Mouse (Mus musculus) forebrain, postnatal 0 days (tissue): ENCODE measurements around the gene Anks1b. TPM values are rescaled to one million over a fixed set of nuclear protein-coding genes. Genes with fewer than 3 reads are reported as not detected.

Experiments
- ATAC-seq: fragments of 200-750 bp; cut with Nextera tagmentation; 2 replicates; pipeline ENCODE4 v1.8.0; 2017; ENCODE audit warnings: mild to moderate bottlenecking, moderate library complexity
- DNase-seq: peaks from one replicate; pipeline ENCODE4 v3.0.0-alpha.2; 2015
- H3K27ac ChIP-seq: fragments of 300-500 bp; sonication (generic); 2 replicates; pipeline ENCODE4 v1.5.1; 2014; ENCODE audit warnings: low read depth, mild to moderate bottlenecking, antibody characterized with exemption, low read length, moderate library complexity, mixed read lengths
- H3K27me3 ChIP-seq: fragments of 300-500 bp; sonication (generic); 2 replicates; pipeline ENCODE4 v1.6.1; 2014; ENCODE audit warnings: mild to moderate bottlenecking, low read length, mixed read lengths; ENCODE audit not compliant: insufficient read depth
- H3K36me3 ChIP-seq: fragments of 300-500 bp; sonication (generic); 2 replicates; pipeline ENCODE4 v1.6.1; 2014; ENCODE audit warnings: mild to moderate bottlenecking, moderate library complexity; ENCODE audit not compliant: insufficient read depth
- H3K4me1 ChIP-seq: fragments of 300-500 bp; sonication (generic); 2 replicates; pipeline ENCODE4 v1.6.1; 2014; ENCODE audit warnings: antibody characterized with exemption; ENCODE audit not compliant: insufficient read depth
- H3K4me2 ChIP-seq: fragments of 300-500 bp; sonication (generic); 2 replicates; pipeline ENCODE4 v1.6.1; 2014; ENCODE audit warnings: low read depth, mild to moderate bottlenecking, moderate library complexity
- H3K4me3 ChIP-seq: fragments of 300-500 bp; sonication (generic); 2 replicates; pipeline ENCODE4 v1.5.1; 2014; ENCODE audit warnings: low read depth, low read length, mixed read lengths
- H3K9ac ChIP-seq: fragments of 300-500 bp; sonication (generic); 2 replicates; pipeline ENCODE4 v1.6.1; 2014; ENCODE audit warnings: mild to moderate bottlenecking
- H3K9me3 ChIP-seq: fragments of 300-500 bp; sonication (generic); 2 replicates; pipeline ENCODE4 v1.6.1; 2016; ENCODE audit warnings: low read length
- CTCF ChIP-seq: sonication (generic); IDR thresholded peaks from 2 replicates; pipeline ENCODE4 v1.5.1; 2016; ENCODE audit warnings: antibody characterized with exemption, control low read depth, low read depth
- WGBS: fragments of 180-500 bp; shearing (Covaris S2); extraction: QIAGEN DNeasy Blood & Tissue Kit; methylation state at CpG from one replicate; pipeline ENCODE4 v1.1.7; 2014; 5-methylcytosine and 5-hydroxymethylcytosine counted together
- polyA plus RNA-seq: library from polyadenylated mRNA; unstranded; fragments of >200 nt; fragmentation: Nextera tagmentation; extraction: Ambion mirVana; gene quantifications from 2 replicates; pipeline ENCODE4 v1.2.1, GENCODE M21; 2015
- total RNA-seq: library from RNA; depleted of rRNA; stranded (reverse); fragments of >200 nt; gene quantifications from 2 replicates; pipeline ENCODE4 v1.2.3, GENCODE M21; 2014

Gene Anks1b
- total and polyA plus RNA-seq, 2 experiments from 2014 or later = 120 to 145 TPM

DNA sequence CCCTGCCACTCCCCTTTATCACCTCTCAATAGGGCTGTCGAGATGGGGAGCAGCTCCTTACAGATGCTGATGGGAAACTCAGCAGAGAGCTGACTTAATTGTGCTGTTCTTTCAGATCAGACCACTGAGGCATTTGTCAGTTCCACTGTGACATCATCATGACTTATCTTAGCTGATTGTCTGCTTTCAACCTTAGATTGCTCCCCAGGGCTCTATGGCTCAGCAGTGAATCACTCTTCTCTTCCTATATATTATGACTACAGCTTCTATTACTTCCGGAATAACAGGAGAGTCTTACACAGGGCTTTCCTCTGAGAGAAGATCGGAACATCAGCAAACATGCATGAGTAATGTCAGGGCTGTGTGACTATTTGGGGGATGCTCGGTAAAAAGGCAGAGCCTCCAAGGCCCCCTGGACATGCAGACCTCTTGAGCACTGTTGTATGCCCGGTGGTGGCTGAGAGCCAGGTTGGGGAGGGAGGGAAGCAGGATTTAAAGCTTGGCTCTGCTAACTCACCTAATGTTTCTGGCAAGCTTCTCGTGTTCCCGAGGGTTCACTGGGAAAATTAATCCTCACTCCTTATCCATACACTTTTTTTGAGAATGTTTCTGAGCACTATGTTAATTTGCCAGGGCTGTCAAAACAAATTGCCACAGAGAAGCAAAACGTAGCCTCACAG lies 936.7 kb downstream of the Anks1b start:
- peak; percentile 40; the same call in 1 of the 2 replicates for ATAC-seq
- no peak for DNase-seq
- no peaks in the 10 kb centered on the region for H3K4me1 ChIP-seq
- H3K36me3 ChIP-seq = no peaks in the 10 kb centered on the region; the same call in 1 of the 2 replicates
- no peak overlapping the region for H3K9ac ChIP-seq
- WGBS = 17% methylated on average over 8 of the region's 8 CpGs
- H3K27ac ChIP-seq = no peak overlapping the region
- H3K4me3 ChIP-seq = no peak overlapping the region
- no peaks in the 10 kb centered on the region for H3K27me3 ChIP-seq
- no peaks in the 10 kb centered on the region for H3K9me3 ChIP-seq
- TF ChIP-seq CTCF = no peak
- no peak overlapping the region for H3K4me2 ChIP-seq

DNA sequence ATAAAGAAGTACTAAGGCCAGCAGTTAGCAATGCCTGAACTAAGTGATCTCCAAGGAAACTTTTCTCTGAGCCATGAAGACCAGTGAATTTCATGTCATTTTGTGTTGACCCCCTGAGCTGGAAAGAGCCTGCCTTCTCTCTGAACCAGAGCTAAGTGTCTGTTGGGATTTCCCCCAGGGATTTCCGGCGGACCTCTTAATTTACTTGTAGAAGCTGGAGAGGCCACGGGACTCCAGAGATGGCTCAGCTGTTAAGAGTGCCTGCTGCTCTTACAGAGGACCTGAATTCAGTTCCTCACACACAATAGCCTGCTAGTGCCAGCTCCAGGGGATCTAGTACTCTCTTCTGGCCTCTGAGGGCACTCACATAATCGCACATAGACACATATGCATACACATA lies 938.1 kb downstream of the Anks1b start:
- no peak overlapping the region for H3K4me2 ChIP-seq
- DNase-seq (no peak), ATAC-seq (no peak)
- H3K9me3 ChIP-seq = no peaks in the 10 kb centered on the region
- no peaks in the 10 kb centered on the region for H3K27me3 ChIP-seq
- H3K27ac ChIP-seq = no peak overlapping the region
- H3K4me1 ChIP-seq = no peaks in the 10 kb centered on the region
- 83% methylated on average over 4 of the region's 4 CpGs for WGBS
- TF ChIP-seq CTCF = no peak
- H3K4me3 ChIP-seq = no peak overlapping the region
- no peaks in the 10 kb centered on the region; the same call in 1 of the 2 replicates for H3K36me3 ChIP-seq
- H3K9ac ChIP-seq = no peak overlapping the region

DNA sequence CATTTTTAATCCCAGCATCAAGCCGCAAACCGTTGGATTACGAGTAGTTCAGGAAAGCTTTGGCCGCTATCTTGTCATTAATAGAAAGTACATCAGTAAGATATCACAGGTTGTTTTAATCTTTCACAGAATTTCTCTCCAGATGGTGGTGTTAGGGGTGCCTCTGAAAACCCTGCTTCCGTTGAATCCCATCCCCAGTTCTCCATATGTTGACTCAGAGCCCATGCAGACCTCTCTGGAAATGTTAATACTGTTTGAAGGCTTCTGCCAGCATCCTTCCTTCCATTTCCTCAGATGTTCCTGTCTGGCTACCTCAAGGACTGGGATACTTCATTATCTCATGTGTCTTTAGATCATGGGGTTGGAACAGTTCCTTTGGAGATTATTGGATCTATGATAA lies 940.0 kb downstream of the Anks1b start:
- ATAC-seq (no peak), DNase-seq (no peak)
- no peak overlapping the region for H3K4me3 ChIP-seq
- no peak overlapping the region for H3K27ac ChIP-seq
- no peaks in the 10 kb centered on the region; the same call in 1 of the 2 replicates for H3K36me3 ChIP-seq
- H3K4me1 ChIP-seq = no peaks in the 10 kb centered on the region
- H3K4me2 ChIP-seq = no peak overlapping the region
- 74% methylated on average over 5 of the region's 5 CpGs for WGBS
- no peaks in the 10 kb centered on the region for H3K27me3 ChIP-seq
- H3K9me3 ChIP-seq = no peaks in the 10 kb centered on the region
- no peak for TF ChIP-seq CTCF
- H3K9ac ChIP-seq = no peak overlapping the region

DNA sequence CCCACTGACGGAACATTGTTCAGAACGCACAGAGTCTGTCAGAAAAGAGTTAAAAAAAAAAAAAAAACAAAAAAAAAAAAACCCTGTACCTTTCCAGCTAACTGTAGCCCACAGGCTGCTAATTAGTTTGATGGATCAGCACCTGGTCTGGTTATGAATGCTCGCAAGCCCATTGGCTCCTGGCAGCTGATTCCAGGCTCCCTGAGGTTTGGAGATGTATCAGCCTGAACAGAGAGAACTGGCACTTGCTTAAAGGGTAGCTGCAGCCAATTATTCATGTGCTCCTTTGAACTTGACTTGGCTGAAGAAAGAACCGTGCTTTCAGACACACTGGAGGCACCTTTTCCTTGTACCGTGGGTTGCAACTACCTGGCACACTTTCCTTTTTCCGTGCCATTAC lies 941.1 kb downstream of the Anks1b start:
- H3K4me3 ChIP-seq = no peak overlapping the region
- H3K9ac ChIP-seq = no peak overlapping the region
- ATAC-seq (peak; percentile 32; the same call in 1 of the 2 replicates), DNase-seq (no peak)
- no peaks in the 10 kb centered on the region for H3K9me3 ChIP-seq
- no peaks in the 10 kb centered on the region; the same call in 1 of the 2 replicates for H3K36me3 ChIP-seq
- no peaks in the 10 kb centered on the region for H3K4me1 ChIP-seq
- no peak for TF ChIP-seq CTCF
- no peak overlapping the region for H3K4me2 ChIP-seq
- 28% methylated on average over 6 of the region's 6 CpGs for WGBS
- H3K27me3 ChIP-seq = no peaks in the 10 kb centered on the region
- no peak overlapping the region for H3K27ac ChIP-seq

DNA sequence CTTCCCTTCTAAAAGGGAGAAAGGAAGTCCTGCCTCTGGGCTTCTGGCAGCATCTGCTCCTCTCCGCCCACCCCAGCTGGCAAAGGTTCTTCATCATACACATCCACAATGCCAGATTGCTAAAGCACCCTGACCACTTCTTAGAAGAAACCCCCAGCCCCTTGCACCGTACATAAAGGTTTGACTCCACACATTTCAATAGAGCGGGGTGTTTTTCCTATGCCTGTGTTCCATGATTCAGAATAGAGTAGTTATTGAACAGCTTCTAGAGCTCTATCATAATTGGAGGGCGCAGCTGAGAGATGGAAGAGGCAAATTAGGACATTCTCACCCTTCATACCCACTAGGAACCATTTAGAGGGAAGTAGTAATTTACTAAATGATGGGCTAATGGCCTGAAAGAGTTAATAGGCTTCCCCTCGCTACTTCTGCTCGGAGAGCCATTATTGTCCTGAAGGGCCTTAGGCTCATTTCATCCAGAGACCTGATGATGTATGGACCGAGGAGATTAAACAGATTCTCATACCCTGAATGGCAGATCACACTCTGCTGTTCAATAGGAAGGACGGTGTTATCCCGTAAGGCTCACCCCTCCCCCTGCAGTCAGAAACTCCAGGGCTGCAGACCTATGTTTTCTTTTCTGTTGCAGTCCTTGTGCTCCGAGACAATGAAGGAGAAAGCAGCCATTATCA lies 945.1 kb downstream of the Anks1b start:
- H3K4me1 ChIP-seq = no peaks in the 10 kb centered on the region
- H3K4me2 ChIP-seq = no peak overlapping the region
- ATAC-seq (peak; percentile 18; the same call in 1 of the 2 replicates), DNase-seq (no peak)
- no peaks in the 10 kb centered on the region for H3K27me3 ChIP-seq
- H3K9ac ChIP-seq = no peak overlapping the region
- H3K9me3 ChIP-seq = no peaks in the 10 kb centered on the region
- H3K27ac ChIP-seq = no peak overlapping the region; the same call in 1 of the 2 replicates
- no peak overlapping the region for H3K4me3 ChIP-seq
- no peak for TF ChIP-seq CTCF
- WGBS = 25% methylated on average over 10 of the region's 10 CpGs
- no peaks in the 10 kb centered on the region for H3K36me3 ChIP-seq

DNA sequence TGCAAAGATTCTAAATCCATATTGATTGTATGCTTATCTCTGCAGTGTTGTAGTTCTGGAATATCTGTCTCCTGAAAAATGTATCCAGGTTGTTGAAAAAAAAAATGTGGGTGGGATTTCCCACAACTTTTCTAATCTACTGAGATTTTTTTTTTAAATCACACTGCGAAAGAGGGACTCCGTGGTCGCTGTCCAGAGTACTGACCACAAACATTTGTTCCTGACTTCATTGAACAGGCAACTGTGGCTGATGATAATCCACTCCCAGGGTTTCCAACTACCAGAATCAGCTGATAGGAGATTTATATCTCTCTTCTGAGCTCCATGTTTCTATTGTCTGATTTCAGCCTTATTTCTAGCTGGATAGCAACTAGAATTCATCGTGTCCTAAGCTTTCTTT lies 950.1 kb downstream of the Anks1b start:
- Histone ChIP-seq H3K9me3 (no peaks in the 10 kb centered on the region), H3K9ac (no peak overlapping the region), H3K27ac (no peak overlapping the region), H3K4me1 (no peaks in the 10 kb centered on the region), H3K36me3 (no peaks in the 10 kb centered on the region), H3K4me3 (no peak overlapping the region), H3K4me2 (no peak overlapping the region), H3K27me3 (no peaks in the 10 kb centered on the region)
- 21% methylated on average over 4 of the region's 4 CpGs for WGBS
- no peak for ATAC-seq
- DNase-seq = no peak
- no peak for TF ChIP-seq CTCF

DNA sequence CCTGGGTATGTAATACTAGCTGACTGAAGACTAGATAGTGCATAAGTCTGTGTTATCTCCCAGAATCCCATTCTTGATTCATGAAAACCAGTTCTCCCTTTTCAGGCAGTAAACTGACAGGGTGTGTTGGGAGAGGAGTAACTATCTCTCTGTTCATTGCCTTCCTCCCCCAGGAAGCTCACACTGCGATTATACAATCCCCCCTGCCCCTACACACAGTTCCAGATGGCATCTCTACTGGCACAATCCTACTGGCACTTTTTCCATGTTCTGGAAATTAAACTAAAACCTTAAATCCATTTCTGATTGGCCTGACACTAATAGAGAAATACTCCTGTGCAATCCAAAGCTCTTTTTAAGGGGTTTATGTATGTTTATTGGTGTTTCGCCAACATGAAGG lies 951.4 kb downstream of the Anks1b start:
- WGBS = 69% methylated on average over 2 of the region's 2 CpGs

More for the DNA sequence above, 951.4 kb downstream of the Anks1b start:
- H3K36me3 ChIP-seq = no peaks in the 10 kb centered on the region
- H3K4me3 ChIP-seq = no peak overlapping the region
- H3K4me1 ChIP-seq = no peaks in the 10 kb centered on the region
- no peak overlapping the region for H3K9ac ChIP-seq
- ATAC-seq (no peak), DNase-seq (no peak)
- TF ChIP-seq CTCF = no peak
- no peak overlapping the region for H3K4me2 ChIP-seq
- H3K27me3 ChIP-seq = no peaks in the 10 kb centered on the region
- H3K9me3 ChIP-seq = no peaks in the 10 kb centered on the region
- no peak overlapping the region for H3K27ac ChIP-seq
